Mouse (Mus musculus) stomach, embryonic 15.5 days (tissue): Measurements from ENCODE around the gene Adk. TPM values are rescaled to one million over a fixed set of nuclear protein-coding genes. Genes with fewer than 3 reads are reported as not detected.

Experiments
- ATAC-seq: fragments of 200-750 bp; cut with Nextera tagmentation; 2 replicates; pipeline ENCODE4 v1.8.0; 2017; ENCODE audit warnings: low read depth, moderate number of reproducible peaks, moderate TSS enrichment; ENCODE audit not compliant: insufficient read depth, low FRiP score
- H3K27ac ChIP-seq: fragments of 300-500 bp; sonication (generic); 2 replicates; pipeline ENCODE4 v1.5.1; 2015; ENCODE audit warnings: mild to moderate bottlenecking, inconsistent platforms
- H3K27me3 ChIP-seq: fragments of 300-500 bp; sonication (generic); replicated peaks from 2 replicates; pipeline ENCODE4 v1.6.1; 2015; ENCODE audit warnings: inconsistent platforms
- H3K36me3 ChIP-seq: fragments of 300-500 bp; sonication (generic); 2 replicates; pipeline ENCODE4 v1.6.1; 2015; ENCODE audit warnings: inconsistent platforms
- H3K4me1 ChIP-seq: fragments of 300-500 bp; sonication (generic); 2 replicates; pipeline ENCODE4 v1.6.1; 2015; ENCODE audit warnings: inconsistent platforms
- H3K4me2 ChIP-seq: fragments of 300-500 bp; sonication (generic); 2 replicates; pipeline ENCODE4 v1.6.1; 2015; ENCODE audit warnings: mild to moderate bottlenecking, inconsistent platforms
- H3K4me3 ChIP-seq: fragments of 300-500 bp; sonication (generic); replicated peaks from 2 replicates; pipeline ENCODE4 v1.5.1; 2015; ENCODE audit warnings: inconsistent platforms
- H3K9ac ChIP-seq: fragments of 300-500 bp; sonication (generic); 2 replicates; pipeline ENCODE4 v1.6.1; 2015; ENCODE audit warnings: inconsistent platforms
- H3K9me3 ChIP-seq: fragments of 300-500 bp; sonication (generic); 2 replicates; pipeline ENCODE4 v1.6.1; 2016; ENCODE audit warnings: inconsistent platforms
- WGBS: fragments of 180-500 bp; shearing (Covaris S2); methylation state at CpG from one replicate; pipeline ENCODE4 v1.1.7; 2015; 5-methylcytosine and 5-hydroxymethylcytosine counted together
- polyA plus RNA-seq: library from polyadenylated mRNA; unstranded; fragments of >200 nt; fragmentation: Nextera tagmentation; extraction: Ambion mirVana; gene quantifications from 2 replicates; pipeline ENCODE4 v1.2.1, GENCODE M21; 2015

Adk gene
- polyA plus RNA-seq, 1 experiment from 2014 or later = 167 TPM

DNA sequence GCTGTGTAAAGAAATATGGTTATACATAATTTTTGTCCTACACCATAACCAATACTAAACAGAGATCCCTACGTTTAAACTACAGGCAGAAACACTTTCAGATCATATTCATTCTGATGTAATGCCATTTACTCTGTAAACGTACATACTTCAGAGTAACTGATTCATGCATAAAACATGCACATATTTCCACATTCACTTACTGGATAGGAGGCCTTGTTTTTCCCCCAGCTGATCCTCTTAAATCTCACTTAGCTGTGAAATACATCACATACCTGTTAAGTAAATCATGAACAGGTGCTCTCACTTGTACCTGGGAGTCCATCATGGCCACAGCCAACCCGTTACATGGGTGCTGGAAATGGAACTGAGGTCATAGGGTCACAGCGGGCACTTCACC is 285.6 kb downstream of the Adk start:
- no peak overlapping the region for H3K4me2 ChIP-seq
- H3K4me3 ChIP-seq = no peak overlapping the region
- no peaks in the 10 kb centered on the region for H3K9me3 ChIP-seq
- H3K9ac ChIP-seq = no peak overlapping the region
- H3K27me3 ChIP-seq = no peaks in the 10 kb centered on the region
- no peaks in the 10 kb centered on the region for H3K36me3 ChIP-seq
- ATAC-seq = no peak
- 73% methylated on average over 4 of the region's 4 CpGs for WGBS
- no peak overlapping the region for H3K27ac ChIP-seq
- H3K4me1 ChIP-seq = no peaks in the 10 kb centered on the region

DNA sequence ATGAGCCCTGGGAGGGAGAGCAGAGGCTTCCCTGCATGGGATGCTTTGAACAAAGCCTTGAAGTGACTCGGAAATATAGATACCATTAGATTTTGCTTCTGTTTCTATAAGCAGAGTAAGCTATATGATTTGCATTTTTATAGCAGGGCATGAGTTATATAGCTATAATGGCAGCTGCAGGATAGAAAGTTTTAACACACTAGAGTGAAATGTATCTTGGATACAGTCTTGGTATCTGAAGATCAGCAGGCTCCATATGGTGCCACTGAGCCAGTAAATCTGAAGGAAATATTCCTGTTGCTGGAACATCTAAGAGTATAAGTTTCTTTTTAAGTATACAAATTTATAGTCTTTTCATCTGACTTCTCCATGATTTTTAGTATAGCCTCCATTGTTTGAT is 288.8 kb downstream of the Adk start:
- Histone ChIP-seq H3K4me1 (no peaks in the 10 kb centered on the region), H3K9ac (no peak overlapping the region), H3K27ac (no peak overlapping the region), H3K9me3 (no peaks in the 10 kb centered on the region), H3K36me3 (no peaks in the 10 kb centered on the region), H3K4me3 (no peak overlapping the region), H3K4me2 (no peak overlapping the region), H3K27me3 (no peaks in the 10 kb centered on the region)
- WGBS = 83% methylated on average over 1 of the region's 1 CpGs
- ATAC-seq = no peak

DNA sequence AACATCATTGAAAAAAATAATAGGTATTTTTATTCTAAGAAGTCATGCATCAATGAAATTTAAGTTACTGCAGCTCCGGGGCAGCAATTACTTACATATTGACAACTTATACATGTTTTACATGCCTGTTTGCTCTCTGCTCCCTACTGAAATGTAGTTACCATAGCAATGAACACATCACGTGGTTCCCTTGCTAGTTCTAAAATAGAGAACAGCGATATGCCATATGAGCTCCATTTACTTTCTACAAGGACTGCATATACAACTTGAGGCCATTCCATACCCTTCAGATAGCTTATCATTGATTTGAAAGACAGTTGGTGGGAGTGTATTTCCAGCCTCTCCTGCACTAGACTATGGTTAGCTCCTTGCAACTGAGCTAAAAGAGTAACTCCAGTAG is 290.6 kb downstream of the Adk start:
- no peak overlapping the region for H3K4me2 ChIP-seq
- ATAC-seq = peak; percentile 22; the same call in 1 of the 2 replicates
- WGBS = 75% methylated on average over 3 of the region's 3 CpGs

DNA sequence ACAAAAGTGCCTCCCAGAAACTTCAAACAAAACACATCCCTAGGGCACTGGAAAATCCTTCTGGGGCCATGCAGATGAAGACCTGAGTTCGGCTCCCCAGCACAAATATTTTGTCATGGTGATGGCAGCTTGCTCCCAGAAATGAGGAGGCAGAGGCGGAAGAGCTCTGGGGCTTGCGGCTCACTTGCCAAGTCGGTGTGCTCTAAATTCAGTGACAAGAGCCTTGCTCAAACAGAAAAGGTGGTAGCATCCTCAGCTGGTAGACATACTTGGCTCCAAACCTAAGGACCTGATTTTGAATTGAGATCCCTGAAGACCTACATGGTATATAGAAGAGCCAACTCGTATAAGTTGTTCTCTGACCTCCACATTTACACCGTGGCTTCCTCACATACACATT is 292.5 kb downstream of the Adk start:
- H3K9ac ChIP-seq = no peak overlapping the region
- H3K9me3 ChIP-seq = no peaks in the 10 kb centered on the region
- no peak overlapping the region for H3K4me2 ChIP-seq
- no peaks in the 10 kb centered on the region for H3K27me3 ChIP-seq
- H3K4me3 ChIP-seq = no peak overlapping the region
- no peaks in the 10 kb centered on the region for H3K4me1 ChIP-seq
- ATAC-seq = no peak
- WGBS = 85% methylated on average over 6 of the region's 6 CpGs
- H3K27ac ChIP-seq = no peak overlapping the region
- H3K36me3 ChIP-seq = no peaks in the 10 kb centered on the region

More for the DNA sequence above, 290.6 kb downstream of the Adk start:
- Histone ChIP-seq H3K9ac (no peak overlapping the region), H3K27ac (no peak overlapping the region), H3K27me3 (no peaks in the 10 kb centered on the region), H3K9me3 (no peaks in the 10 kb centered on the region), H3K36me3 (no peaks in the 10 kb centered on the region), H3K4me1 (no peaks in the 10 kb centered on the region), H3K4me3 (no peak overlapping the region)

DNA sequence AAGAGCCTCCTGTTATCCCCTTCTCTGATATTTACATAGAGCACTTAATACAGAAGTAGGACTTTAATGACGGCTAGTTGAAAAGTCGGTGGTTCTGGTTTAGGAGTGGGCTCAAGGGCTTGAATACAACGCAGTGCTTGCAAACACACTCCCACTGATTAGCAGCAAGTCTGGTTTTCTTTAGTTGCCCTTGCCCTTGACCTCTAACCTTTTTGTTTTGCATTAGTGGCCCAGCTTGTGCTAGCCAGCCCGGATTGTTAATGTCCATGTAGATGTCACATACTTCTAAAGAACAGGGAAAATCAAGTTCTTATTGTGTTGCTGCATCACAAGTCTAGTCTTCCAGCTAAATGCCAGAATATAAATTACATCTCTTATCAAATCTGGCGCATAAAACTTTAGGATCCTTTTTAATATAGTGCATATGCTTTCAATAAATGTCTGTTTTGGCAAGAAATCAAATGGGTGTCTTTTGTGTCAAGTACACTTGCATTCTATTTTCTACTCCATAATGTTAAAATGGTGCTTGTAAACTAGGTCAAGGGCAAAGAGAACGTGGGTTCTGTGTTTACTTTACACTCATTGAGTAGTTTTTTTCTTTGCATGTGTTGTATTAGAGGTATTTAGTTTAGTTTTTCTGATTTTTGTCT is 296.4 kb downstream of the Adk start:
- 46% methylated on average over 6 of the region's 6 CpGs for WGBS
- Histone ChIP-seq H3K27me3 (no peaks in the 10 kb centered on the region), H3K4me1 (no peaks in the 10 kb centered on the region), H3K9ac (no peak overlapping the region), H3K4me3 (no peak overlapping the region), H3K9me3 (no peaks in the 10 kb centered on the region), H3K4me2 (no peak overlapping the region), H3K27ac (no peak overlapping the region), H3K36me3 (no peaks in the 10 kb centered on the region)
- ATAC-seq = no peak

- no peaks in the 10 kb centered on the region for H3K4me1 ChIP-seq
- H3K9me3 ChIP-seq = no peaks in the 10 kb centered on the region
- no peak overlapping the region for H3K4me2 ChIP-seq
- 60% methylated on average over 2 of the region's 2 CpGs for WGBS
- H3K4me3 ChIP-seq = no peak overlapping the region
- no peak overlapping the region for H3K27ac ChIP-seq
- ATAC-seq = no peak
- H3K36me3 ChIP-seq = no peaks in the 10 kb centered on the region
- H3K27me3 ChIP-seq = no peaks in the 10 kb centered on the region
- H3K9ac ChIP-seq = no peak overlapping the region
Observed at GRCm38 (mm10) chr14:21351646-21352045, 299.3 kb downstream of the Adk start.

DNA sequence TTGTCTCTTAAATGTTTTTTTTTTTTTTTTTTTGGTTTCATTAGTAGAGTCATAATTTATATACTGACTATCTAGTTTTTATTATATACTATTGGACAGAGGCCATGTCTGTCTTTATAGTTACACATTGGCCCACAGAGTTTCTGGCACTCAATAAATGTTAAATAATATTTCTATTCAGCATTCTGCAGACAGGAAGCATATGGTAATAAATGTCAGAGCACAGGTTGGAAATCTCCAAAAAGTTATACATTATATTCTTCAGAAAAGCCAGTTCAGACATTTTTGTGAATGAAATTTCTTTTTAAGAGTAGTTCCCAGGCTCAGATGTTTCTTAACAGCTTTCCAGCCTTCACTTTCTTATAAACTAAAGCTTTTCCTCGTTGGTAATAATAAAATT is 303.9 kb downstream of the Adk start:
- Histone ChIP-seq H3K27me3 (no peaks in the 10 kb centered on the region), H3K27ac (no peak overlapping the region), H3K36me3 (no peaks in the 10 kb centered on the region), H3K4me2 (no peak overlapping the region), H3K9ac (no peak overlapping the region), H3K4me1 (no peaks in the 10 kb centered on the region), H3K9me3 (no peaks in the 10 kb centered on the region), H3K4me3 (no peak overlapping the region)
- peak; percentile 31; the same call in 1 of the 2 replicates for ATAC-seq
- 31% methylated on average over 1 of the region's 1 CpGs for WGBS

DNA sequence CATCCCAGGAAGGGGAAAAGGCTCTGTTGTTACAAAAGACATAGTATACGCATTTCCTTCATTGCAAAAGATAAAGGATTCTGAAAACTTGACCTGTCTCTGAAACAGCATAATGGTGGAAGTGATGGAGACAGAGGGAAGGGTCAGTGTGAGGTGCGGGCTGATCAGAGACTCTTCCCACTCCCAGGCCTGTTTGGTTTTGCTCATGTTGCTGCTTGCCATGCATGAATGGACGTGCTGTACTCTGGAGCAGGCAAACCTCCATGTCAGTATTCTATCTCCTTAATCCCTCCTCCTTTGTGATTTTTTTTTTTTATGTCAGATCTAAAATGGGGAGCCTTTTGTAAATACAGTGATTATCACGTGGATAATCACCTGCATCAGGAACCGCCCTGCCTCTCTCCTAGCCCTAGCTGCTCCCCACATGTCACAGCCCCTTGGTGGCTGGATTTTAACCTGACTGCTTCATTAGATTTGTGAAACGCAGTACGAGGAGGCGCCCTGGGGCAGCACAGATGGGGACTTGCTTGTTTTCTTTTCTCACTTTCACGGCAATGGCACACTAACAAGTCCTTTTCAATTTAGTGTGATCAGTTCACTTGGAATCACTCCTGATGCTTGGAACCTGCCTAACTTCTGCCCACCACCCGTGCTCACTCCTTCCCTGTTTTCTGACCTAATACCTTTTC is 307.0 kb downstream of the Adk start:
- Histone ChIP-seq H3K4me1 (no peaks in the 10 kb centered on the region), H3K36me3 (no peaks in the 10 kb centered on the region), H3K27me3 (no peaks in the 10 kb centered on the region), H3K4me2 (no peak overlapping the region), H3K4me3 (no peak overlapping the region), H3K9me3 (no peaks in the 10 kb centered on the region), H3K9ac (no peak overlapping the region), H3K27ac (no peak overlapping the region)
- ATAC-seq = no peak
- WGBS = 77% methylated on average over 10 of the region's 10 CpGs

GRCm38 (mm10) chr14:21359896-21360525 is 307.6 kb downstream of the Adk start:
- no peak overlapping the region for H3K4me2 ChIP-seq
- H3K27me3 ChIP-seq = no peaks in the 10 kb centered on the region
- H3K9ac ChIP-seq = no peak overlapping the region
- H3K4me1 ChIP-seq = no peaks in the 10 kb centered on the region
- H3K9me3 ChIP-seq = no peaks in the 10 kb centered on the region
- no peak for ATAC-seq
- no peak overlapping the region for H3K27ac ChIP-seq
- WGBS = 92% methylated on average over 8 of the region's 12 CpGs
- H3K36me3 ChIP-seq = no peaks in the 10 kb centered on the region
- H3K4me3 ChIP-seq = no peak overlapping the region

DNA sequence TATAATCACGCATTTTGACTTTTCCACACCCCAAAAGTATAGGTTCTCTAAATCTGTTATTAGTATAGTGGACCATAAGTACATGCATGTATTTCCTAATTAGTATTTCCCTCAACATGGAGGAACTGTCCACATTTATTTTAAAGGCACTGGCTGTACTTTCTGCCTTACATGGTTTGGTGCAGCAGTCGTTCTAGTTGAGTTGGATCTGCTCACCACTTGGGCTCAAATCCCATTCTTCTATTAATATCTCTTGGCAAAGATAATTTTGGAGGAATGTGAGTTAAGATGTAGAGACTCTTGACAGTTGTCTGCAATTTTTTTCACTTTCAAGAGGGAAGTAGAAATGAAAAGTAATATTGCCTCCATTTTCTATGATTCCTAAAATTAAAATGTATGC is 314.7 kb downstream of the Adk start:
- 72% methylated on average over 2 of the region's 2 CpGs for WGBS
- Histone ChIP-seq H3K36me3 (no peaks in the 10 kb centered on the region), H3K4me2 (no peak overlapping the region), H3K4me1 (no peaks in the 10 kb centered on the region), H3K27ac (no peak overlapping the region), H3K9ac (no peak overlapping the region), H3K27me3 (no peaks in the 10 kb centered on the region), H3K4me3 (no peak overlapping the region), H3K9me3 (no peaks in the 10 kb centered on the region)
- ATAC-seq = no peak

- no peak for ATAC-seq
- Histone ChIP-seq H3K9me3 (no peaks in the 10 kb centered on the region), H3K36me3 (no peaks in the 10 kb centered on the region), H3K4me1 (no peaks in the 10 kb centered on the region), H3K27ac (no peak overlapping the region), H3K27me3 (no peaks in the 10 kb centered on the region), H3K9ac (no peak overlapping the region), H3K4me2 (no peak overlapping the region), H3K4me3 (no peak overlapping the region)
- WGBS = 70% methylated on average over 2 of the region's 2 CpGs
Observed at GRCm38 (mm10) chr14:21368622-21369021, 316.2 kb downstream of the Adk start.

DNA sequence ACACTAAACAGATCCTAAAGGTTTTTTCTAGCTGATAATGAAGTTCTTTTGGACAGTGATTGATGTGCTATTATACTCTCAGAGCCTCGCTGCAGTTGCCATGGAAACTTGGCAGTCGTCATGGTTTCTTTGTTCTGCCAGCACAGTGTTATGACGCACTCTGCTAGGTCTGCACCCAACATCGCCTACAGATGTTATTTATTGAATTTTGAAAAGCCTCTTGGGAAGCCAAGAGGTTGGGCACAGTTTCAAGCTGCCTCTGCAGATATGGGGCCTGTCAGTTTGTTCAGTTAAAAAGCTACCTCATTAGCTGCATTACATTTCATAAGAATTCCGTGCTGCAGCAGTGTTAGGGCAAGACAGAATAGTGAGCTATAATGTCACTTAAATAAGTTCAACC is 316.8 kb downstream of the Adk start:
- no peaks in the 10 kb centered on the region for H3K36me3 ChIP-seq
- H3K9me3 ChIP-seq = no peaks in the 10 kb centered on the region
- H3K4me2 ChIP-seq = no peak overlapping the region
- H3K9ac ChIP-seq = no peak overlapping the region
- H3K4me1 ChIP-seq = no peaks in the 10 kb centered on the region
- 15% methylated on average over 5 of the region's 5 CpGs for WGBS
- ATAC-seq = peak; percentile 77; the same call in 1 of the 2 replicates
- no peak overlapping the region for H3K27ac ChIP-seq
- no peaks in the 10 kb centered on the region for H3K27me3 ChIP-seq
- H3K4me3 ChIP-seq = no peak overlapping the region
